Mouse (Mus musculus) liver, embryonic 14.5 days (tissue): ENCODE data around the gene Akr1b3.

Source experiments
- CTCF ChIP-seq: IDR thresholded peaks from 2 replicates; pipeline ENCODE4 v1.5.1; 2016; ENCODE audit warnings: antibody characterized with exemption, low read depth, control low read depth
- EP300 ChIP-seq: IDR thresholded peaks from 2 replicates; pipeline ENCODE4 v1.6.1; 2016; ENCODE audit warnings: antibody characterized with exemption, low read depth

GRCm38 (mm10) chr6:34346096-34346898, 29.0 kb upstream of the Akr1b3 start:
- TF ChIP-seq CTCF (peak; percentile 90), EP300 (no peak)
